Mouse (Mus musculus) kidney, adult 2 months (tissue): ENCODE data around the gene Wdr17. TPM values are rescaled to one million over a fixed set of nuclear protein-coding genes. Genes with fewer than 3 reads are reported as not detected.

Experiments
- DNase-seq: peaks from one replicate; pipeline ENCODE4 v3.0.0; 2021
- H3K27ac ChIP-seq: fragments of 200-500 bp; 2 replicates; pipeline ENCODE4 v1.5.1; 2012; ENCODE audit warnings: low read depth, low read length, control low read depth, inconsistent platforms; ENCODE audit not compliant: insufficient read depth
- H3K27me3 ChIP-seq: fragments of 200-500 bp; replicated peaks from 2 replicates; pipeline ENCODE4 v1.6.1; 2012; ENCODE audit warnings: mild to moderate bottlenecking, moderate library complexity, low read length, inconsistent platforms; ENCODE audit not compliant: control insufficient read depth, insufficient read depth
- H3K36me3 ChIP-seq: fragments of 200-500 bp; 2 replicates; pipeline ENCODE4 v1.6.1; 2012; ENCODE audit warnings: mild to moderate bottlenecking, moderate library complexity, low read length, inconsistent platforms; ENCODE audit not compliant: control insufficient read depth, insufficient read depth
- H3K4me1 ChIP-seq: fragments of 200-500 bp; 2 replicates; pipeline ENCODE4 v1.6.1; 2011; ENCODE audit warnings: low read length; ENCODE audit not compliant: control insufficient read depth, insufficient read depth
- H3K4me3 ChIP-seq: fragments of 200-500 bp; 2 replicates; pipeline ENCODE4 v1.5.1; 2011; ENCODE audit warnings: mild to moderate bottlenecking, low read depth, low read length, control low read depth; ENCODE audit not compliant: insufficient read depth
- CTCF ChIP-seq: fragments of 200-500 bp; conservative IDR thresholded peaks from 2 replicates; pipeline ENCODE4 v1.5.1; 2011; ENCODE audit warnings: low read depth, mild to moderate bottlenecking, control low read depth, low read length, moderate library complexity, mixed read lengths; ENCODE audit not compliant: insufficient read depth, insufficient read length
- POLR2A ChIP-seq: fragments of 200-500 bp; IDR thresholded peaks from one replicate; pipeline ENCODE4 v1.6.1; 2011; ENCODE audit warnings: low read depth, low read length, control low read depth
- WGBS: fragments of 180-500 bp; shearing (Covaris S2); methylation state at CpG from one replicate; pipeline ENCODE4 v1.1.7; 2018; 5-methylcytosine and 5-hydroxymethylcytosine counted together
- polyA plus RNA-seq: library from polyadenylated mRNA; depleted of rRNA; stranded (reverse); fragments of >200 nt; gene quantifications from 2 replicates; pipeline ENCODE4 v1.2.3, GENCODE M21; 2012

Wdr17 gene
- polyA plus RNA-seq, 1 experiment, result 0.22 TPM

DNA sequence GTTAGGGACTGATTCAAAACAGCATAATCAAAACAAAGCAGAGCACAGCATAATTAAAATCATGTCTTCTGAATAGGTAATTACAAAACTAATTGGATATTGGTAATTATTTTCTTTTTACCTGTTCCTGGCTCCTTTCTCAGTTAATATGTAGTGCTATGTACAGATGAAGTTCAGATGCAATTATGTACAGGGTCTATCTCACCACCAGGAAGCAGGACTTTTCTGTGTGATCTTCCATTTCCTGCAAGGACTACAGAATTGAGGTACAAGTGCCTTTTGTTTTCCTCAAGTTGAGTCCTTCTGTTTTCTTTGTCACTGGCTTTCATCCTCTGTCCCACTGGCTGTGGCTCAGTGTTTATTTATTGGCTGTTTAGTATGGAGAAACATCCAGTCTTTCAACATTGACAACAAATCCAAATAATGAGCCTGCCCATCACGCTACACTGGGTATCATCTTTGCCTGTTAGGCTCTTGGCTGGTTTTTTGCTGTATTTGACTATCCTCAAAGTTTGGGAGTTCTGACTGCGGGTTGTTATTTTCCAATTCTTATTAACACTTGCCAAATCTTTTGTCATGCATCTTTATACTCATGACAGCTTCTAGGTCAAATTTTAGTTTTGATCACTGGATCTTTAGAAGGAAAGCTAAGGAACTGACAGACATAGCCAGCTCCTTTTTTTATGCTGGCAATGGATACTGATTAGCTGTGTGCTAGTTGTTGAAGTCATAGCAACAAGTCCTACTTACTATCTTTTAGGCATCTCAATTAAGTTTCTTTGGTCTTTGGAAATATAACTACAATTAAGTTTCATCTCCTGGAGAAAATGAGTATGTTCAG is 94.9 kb downstream of the Wdr17 start:
- Histone ChIP-seq H3K27me3 (no peaks in the 10 kb centered on the region), H3K4me3 (no peak overlapping the region), H3K4me1 (no peaks in the 10 kb centered on the region), H3K27ac (no peak overlapping the region), H3K36me3 (no peaks in the 10 kb centered on the region)
- 87% methylated on average over 2 of the region's 2 CpGs for WGBS
- DNase-seq, result no peak
- TF ChIP-seq CTCF (no peak), POLR2A (no peak)

GRCm38 (mm10) chr8:54780134-54780942 is 106.6 kb downstream of the Wdr17 start:
- 10% methylated on average over 16 of the region's 16 CpGs for WGBS
- H3K27ac ChIP-seq, result peak overlapping the region; percentile 79

GRCm38 (mm10) chr8:54779317-54780133 is 107.5 kb downstream of the Wdr17 start:
- under 1% methylated on average over 23 of the region's 23 CpGs for WGBS
- Histone ChIP-seq H3K27me3 (no peaks in the 10 kb centered on the region), H3K36me3 (no peaks in the 10 kb centered on the region), H3K4me3 (peak overlapping the region; percentile 48), H3K4me1 (peaks cover 3% of the 10 kb centered on the region; the same call in 1 of the 2 replicates), H3K27ac (peak overlapping the region; percentile 79)
- DNase-seq, result peak; percentile 76
- TF ChIP-seq CTCF, result no peak
- TF ChIP-seq POLR2A, result no peak

More at GRCm38 (mm10) chr8:54780134-54780942, 106.6 kb downstream of the Wdr17 start:
- TF ChIP-seq CTCF, result no peak
- no peak for TF ChIP-seq POLR2A
- peak; percentile 93 for DNase-seq
- Histone ChIP-seq H3K27me3 (no peaks in the 10 kb centered on the region), H3K36me3 (no peaks in the 10 kb centered on the region), H3K4me1 (peaks cover 3% of the 10 kb centered on the region; the same call in 1 of the 2 replicates), H3K4me3 (peak overlapping the region; percentile 48)

GRCm38 (mm10) chr8:54777012-54777411 is 110.0 kb downstream of the Wdr17 start:
- Histone ChIP-seq H3K36me3 (no peaks in the 10 kb centered on the region), H3K4me1 (peaks cover 3% of the 10 kb centered on the region; the same call in 1 of the 2 replicates), H3K4me3 (no peak overlapping the region), H3K27me3 (no peaks in the 10 kb centered on the region), H3K27ac (no peak overlapping the region)
- TF ChIP-seq POLR2A, result no peak
- TF ChIP-seq CTCF, result no peak
- DNase-seq, result no peak

DNA sequence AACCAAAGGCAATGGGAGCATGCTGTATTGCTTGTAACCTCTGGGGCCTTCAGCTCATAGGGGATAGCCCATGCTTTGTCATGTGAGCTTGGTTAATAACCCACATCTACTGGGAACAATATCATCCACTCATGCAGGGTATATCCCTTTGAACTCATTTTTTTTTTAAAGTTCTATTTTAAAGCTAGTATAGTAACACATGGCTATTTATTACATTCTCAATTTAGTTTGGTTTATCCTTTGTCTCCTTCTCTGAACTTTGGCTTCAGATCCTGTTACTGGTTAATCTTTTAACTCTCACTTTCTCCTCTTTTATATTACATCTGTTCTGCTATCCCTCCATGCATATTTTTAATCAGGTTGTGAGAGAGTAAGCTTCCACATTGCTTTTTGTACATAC is 110.7 kb downstream of the Wdr17 start:
- peak; percentile 62 for DNase-seq
- TF ChIP-seq POLR2A (no peak), CTCF (no peak)
- Histone ChIP-seq H3K36me3 (no peaks in the 10 kb centered on the region), H3K27ac (peak overlapping the region; percentile 38), H3K4me1 (peaks cover 3% of the 10 kb centered on the region; the same call in 1 of the 2 replicates), H3K27me3 (no peaks in the 10 kb centered on the region), H3K4me3 (no peak overlapping the region)

DNA sequence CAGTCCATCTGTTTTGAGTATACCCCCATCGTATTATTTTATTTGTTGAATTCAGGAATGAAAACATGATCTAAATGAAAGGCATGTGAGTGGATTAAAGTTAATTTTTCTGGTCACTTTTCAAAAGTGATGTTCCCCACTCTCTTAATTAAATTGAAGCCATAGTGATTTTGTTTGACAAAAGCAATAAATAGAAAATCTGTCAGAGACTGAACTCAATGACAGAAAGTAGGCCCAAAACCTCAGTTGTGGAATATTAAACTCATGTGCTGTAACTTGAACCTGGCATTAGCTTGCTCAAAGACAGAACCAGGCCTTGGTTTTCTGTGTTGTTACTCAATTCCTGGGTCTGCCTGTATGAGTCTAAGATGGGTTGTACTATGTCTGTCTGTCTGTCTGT is 129.3 kb downstream of the Wdr17 start:
- Histone ChIP-seq H3K36me3 (no peaks in the 10 kb centered on the region), H3K4me3 (no peak overlapping the region), H3K27ac (no peak overlapping the region), H3K4me1 (no peaks in the 10 kb centered on the region), H3K27me3 (no peaks in the 10 kb centered on the region)
- DNase-seq, result no peak
- no peak for TF ChIP-seq CTCF
- no peak for TF ChIP-seq POLR2A
- 93% methylated on average over 1 of the region's 1 CpGs for WGBS
